Mouse (Mus musculus): ENCODE measurements around the gene Plppr2.

The Plppr2 gene

DNA sequence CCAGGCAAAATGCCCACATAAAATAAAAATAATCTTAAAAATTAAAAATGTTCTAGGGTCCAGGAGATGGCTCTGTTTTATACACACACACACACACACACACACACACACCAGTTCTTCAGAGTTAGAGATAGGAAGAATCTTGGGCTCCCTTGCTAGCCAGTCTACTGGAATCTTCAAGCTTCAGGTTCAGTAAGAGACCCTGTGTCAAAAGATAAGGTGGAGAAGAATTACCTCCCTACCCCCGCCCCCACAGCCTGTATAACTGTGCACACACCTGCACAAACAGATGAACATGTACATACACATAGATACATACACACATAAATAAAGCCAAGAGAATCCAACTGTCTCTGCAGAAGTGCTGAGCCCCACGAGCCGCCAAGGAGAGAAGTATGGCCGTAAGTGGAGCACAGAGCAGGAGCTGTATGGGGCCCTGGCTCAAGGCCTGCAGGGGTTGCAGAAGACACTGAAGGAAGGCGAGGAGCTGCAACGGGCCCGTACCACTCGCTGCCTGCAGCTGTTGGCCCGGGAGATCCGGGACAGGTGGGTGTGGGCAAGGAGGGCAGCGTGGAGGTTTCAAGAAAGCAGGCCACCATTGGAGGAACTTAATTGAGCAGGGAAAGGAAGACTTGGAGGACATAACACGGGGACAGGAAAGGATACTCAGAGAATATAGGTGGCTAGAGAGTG lies 4.2 kb upstream of the Plppr2 start:
- DNase-seq (ENCODE audit: low spot score) = no peak

DNA sequence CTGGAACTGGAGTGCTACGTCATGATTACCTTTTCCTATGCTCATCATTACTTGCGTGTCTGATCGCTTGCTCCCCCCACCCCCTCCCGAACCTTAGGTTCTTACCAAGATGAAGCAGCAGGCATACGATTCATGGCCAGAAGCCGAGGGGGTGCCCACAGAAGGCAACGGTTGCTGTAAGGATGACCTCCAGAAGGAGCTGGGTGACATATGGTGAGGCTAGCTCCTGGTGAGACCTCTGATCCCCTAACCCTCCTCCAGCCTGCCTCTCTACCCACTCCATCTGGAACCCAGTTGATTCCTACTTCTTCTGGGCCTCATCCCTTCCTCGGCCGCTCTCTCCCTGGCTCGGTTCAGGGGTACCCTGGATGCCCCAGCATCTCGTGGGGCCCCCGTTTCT lies 2.8 kb upstream of the Plppr2 start:
- DNase-seq (ENCODE audit: low spot score) = no peak

DNA sequence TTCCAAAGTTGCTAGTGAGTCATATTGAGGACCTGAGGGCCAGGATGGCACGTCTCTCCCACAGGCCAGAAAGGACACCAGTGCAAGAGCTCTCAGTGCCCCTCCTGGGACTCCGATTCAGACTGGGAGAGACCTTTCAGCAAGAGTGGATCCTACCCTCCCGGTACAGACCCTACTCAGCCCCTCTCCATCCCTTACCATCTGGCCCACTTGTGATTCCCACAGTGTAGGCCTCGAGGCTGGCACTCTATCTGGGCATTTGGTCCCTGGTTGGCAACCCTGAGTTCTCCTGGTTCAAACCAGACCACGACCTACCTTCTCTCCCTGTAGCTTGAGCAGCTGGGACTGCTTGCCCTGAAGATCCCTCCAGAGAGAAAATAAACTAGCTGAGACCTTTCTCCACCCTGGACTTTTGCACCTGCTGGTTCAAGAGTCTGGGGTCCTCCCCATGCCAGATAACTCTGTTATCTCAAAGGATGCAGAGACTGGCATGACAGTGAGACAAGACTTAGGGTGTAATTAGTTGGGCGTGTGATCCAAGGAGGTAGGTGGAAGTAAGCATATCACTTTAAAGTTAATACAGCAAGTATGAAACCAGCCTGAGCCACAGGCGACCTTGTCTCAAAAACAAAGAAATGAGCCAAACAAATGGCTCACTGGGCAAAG lies 1.2 kb upstream of the Plppr2 start:
- no peak for DNase-seq (ENCODE audit: low spot score)

DNA sequence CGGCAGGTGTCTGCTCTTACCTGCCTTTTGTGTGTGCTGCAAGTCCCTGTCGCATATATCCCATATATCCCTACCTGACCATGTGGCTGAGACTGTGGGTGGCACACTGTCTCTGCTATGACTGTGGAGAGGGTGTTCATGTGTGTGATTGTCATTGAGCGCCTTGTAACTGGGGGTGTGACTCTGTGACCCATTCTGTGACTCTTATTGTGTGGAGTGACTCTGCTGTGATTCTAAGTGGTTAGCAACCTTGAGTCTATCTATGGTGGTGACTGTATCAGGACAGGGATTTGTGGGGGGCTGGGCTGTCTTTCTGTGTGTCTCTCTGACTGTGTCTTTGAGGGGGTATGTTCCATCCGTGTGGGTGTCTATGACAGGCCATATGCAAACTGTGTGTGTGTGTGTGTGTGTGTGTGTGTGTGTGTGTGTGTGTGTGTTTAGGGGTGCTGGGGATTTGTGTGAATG lies 910 bp downstream of the Plppr2 start:
- no peak for DNase-seq (ENCODE audit: low spot score)

DNA sequence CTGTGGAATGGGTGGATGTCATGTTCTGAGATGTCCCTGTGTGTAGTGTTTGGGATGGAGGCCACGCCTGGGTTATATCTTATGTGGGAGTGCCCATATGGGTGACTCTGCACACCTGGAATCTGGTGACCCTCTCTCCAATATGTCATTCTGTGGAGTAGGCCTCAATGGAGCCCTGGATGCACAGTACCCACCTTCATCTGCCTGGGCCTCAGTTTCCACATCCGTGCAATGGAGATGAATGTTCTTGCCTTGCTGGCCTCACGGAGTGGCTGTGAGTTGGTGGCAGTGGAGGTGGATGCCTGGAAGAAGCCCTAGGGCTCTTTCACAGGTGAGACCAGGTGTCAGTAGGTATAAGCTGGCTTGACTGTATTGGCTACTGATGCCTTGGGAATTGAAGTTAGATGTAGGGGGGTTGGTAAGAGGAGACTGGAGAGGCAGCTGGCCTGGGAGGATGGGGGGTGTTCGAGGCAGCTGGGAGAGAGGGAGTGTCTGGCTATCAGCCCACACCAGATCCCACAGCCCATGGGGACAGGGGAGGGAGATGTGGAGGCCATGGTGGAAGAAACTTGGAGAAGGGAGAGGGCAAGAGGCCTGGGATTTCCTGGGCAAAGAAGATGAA lies 1.5 kb downstream of the Plppr2 start:
- no peak for DNase-seq (ENCODE audit: low spot score)

DNA sequence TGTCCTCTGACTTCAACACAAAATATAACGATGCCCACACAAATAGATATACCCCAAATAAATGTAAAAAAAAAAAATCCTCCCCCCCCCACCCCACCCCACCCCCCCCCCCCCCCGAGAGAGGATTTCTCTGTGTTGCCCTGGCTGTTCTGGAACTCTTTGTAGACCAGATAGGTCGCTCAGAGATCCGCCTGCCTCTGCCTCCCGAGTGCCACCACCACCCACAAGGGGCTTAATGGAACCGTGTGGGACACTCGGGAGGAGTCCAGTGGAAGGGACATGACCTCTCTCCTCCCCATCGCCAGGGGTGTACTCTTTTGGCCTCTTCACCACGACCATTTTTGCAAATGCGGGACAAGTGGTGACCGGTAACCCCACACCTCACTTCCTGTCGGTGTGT lies 6.2 kb downstream of the Plppr2 start:
- no peak for DNase-seq (ENCODE audit: low spot score)

DNA sequence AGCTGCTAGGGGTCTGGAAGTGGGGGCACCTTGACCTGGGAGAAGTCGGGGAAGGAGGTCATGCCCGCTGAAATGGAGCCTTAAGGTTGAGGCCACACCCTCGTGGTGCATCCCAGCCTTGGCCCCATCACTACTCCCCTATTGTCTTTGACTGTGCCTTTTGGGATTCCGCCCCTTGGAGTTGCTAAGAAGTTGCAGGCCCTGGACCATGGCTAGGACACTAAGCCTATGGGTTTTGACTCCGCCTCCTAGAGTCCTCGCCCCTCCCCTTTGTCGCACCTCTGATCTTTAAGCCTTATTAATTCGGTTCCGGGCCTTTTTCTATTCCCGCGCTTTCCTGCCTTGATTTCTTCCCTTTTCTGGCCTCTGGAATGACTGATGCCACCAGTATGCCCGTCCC lies 6.8 kb downstream of the Plppr2 start:
- DNase-seq (ENCODE audit: low spot score) = no peak

DNA sequence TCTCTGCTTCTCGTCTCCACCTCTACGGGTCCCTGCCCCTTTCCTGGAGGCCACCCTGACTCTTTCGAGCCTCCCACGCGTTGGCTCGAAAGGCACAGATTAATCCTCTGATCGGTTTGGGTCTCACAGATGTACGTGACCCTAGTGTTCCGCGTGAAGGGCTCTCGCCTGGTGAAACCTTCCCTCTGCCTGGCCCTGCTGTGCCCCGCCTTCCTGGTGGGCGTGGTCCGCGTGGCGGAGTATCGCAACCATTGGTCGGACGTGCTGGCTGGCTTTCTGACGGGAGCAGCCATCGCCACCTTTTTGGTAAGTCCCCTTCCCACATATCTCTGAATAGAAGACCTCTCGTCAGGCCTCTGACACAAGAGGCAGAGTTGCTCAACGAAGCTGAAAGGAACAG lies 7.4 kb downstream of the Plppr2 start:
- DNase-seq (ENCODE audit: low spot score) = no peak

DNA sequence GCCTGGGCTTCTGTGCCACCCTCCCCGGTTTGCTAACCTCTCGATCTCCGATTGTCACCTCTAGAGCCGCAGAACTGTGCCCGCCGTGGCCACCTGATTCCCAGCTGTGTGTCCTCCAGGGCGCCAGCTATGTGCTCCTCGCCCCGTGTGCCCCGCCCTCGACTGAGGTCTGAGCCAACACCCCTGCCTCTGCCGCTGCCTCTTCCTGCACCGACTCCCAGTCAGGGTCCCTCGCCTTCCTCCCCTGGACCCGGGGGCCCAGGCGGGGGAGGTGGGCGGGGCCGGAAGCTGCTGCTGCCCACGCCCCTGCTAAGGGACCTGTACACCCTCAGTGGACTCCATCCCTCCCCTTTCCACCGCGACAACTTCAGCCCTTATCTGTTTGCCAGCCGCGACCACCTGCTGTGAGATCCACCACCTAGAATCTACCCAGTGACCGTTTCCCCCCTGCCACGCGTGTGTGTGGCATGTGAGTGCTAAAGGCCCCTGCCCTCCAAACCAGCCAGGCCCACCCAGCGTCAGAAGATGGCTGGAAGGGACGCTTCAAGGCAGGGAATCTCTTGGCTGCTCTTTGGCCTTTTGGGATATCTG lies 10.8 kb downstream of the Plppr2 start:
- no peak for DNase-seq (ENCODE audit: low spot score)

DNA sequence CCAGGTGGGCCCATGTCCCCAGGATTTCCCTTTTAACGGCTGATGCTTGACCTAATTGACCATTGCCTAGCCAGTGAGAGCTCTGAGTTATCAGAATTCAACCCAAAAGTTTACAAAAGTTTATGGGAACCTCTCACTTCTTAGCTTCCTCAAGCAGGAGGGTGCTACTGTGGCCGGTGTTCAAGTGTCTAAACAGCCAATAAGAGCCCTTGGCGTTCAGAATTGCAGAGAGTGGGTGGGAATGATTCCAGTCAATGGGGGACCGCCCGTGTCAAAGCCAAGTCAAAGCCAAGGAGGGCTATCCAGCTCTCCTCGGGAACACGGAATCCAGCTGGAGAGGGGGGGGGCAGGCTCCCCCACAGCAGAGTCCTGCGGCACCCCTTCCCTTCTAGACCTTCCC lies 11.3 kb downstream of the Plppr2 start:
- DNase-seq (ENCODE audit: low spot score) = no peak

DNA sequence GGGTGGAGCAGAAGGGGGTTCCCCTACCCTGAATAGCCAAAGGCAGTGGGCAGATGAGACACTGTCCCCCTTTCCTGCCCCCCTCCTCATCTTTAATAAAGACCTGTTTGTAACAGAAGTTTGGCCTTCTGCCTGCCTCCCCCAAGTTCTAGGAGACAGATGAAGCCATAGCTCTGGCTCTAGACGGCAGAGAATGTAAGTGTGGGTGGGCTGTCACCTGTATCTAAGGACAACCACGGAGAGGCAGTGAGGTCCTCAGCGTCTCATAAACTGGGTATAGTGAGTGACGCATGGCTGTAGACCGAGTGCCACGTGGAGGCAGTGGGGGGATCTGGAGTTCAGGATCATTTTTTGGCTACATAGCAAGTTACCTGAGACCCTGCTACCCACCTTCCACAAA lies 12.0 kb downstream of the Plppr2 start:
- DNase-seq (ENCODE audit: low spot score) = no peak

DNA sequence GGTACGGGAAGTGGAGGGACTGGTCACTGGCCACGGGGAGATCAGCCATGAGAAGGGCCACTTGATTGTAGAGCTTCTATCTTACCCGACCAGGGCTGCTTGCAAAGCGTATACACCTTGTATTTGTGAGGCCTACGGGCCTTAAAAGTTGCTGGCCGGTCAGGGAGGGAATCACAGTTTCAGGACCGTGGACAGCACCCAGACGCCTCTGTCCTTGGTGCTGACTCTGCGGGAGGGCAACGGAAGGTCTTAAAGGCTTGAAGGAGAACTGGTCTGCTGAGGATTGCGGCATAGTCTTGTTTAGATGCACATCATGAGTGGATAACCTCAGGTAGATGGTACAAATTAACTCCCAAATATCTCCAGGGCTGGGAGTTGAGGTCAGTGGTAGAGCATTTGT lies 13.5 kb downstream of the Plppr2 start:
- peak; percentile 90 for DNase-seq (ENCODE audit: low spot score)

DNA sequence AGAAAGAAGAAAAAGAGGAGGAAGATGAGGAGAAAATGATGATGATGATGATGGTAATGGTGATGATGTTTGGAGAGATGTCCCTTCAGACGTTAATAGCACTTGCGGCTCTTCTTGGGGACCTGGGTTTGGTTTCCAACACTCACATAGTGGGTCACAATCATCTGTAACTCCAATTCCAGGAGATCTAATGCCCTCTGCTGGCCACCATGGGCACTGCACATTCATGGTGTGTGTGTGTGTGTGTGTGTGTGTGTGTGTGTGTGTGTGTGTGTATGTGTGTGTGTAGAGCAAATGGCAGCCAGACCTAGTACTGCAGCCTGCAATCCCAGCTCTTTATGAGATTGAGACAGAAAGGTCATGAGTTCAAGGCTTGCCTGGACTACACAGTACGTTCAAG lies 15.1 kb downstream of the Plppr2 start:
- DNase-seq (ENCODE audit: low spot score) = no peak

DNA sequence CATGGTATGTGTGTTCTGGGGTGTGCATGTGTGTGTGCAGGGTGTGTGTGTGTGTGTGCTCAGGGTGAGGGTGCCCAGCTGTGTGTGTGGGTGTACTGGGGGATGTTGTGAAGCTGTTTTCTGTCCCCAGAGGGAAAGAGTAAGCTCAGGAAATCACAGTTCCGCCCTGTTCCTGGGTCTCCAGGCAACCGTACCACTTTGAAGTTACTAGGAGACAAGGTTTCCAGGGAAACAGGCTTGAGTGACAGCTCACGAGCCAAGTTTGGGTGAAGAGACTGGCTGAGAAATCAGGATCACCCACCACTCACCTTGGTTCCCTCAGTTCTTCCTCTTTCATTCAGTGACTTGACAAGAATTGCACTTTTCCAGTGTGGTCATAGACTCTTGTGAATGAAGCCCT lies 16.8 kb downstream of the Plppr2 start:
- DNase-seq (ENCODE audit: low spot score) = no peak

DNA sequence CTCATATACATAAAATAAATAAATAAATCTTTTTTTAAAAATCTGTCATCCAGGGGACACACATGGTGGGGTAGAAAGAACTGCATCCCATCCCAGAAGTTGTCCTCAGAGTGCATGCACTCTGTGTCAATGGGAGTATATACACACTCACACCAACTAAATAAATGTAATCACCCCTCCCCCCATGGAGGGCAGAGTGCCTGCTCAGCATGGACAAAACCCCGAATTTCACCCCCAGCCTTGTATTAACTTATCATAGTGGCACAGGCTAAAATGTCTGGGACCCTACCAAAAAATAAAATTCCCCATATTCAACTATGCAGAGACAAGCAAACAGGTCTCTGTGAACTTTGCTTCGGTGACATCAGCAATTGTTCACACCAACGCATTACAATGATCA lies 17.8 kb downstream of the Plppr2 start:
- DNase-seq (ENCODE audit: low spot score) = no peak

DNA sequence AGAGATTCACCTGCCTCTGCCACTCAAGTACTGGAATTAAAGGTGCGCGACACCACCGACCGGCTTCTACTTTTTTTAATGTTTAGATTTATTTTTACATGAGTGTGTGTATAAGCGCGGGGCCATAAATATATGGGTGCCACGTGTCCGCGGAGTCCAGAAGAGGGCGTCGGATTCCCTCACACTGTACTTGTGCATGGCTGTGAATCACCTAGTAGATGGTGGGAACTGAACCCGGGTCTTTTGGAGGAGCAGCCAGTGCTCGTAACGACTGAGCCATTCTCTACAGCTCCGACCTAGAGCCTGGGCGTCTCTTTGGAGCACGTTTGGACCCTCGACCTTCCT lies 18.4 kb downstream of the Plppr2 start:
- DNase-seq (ENCODE audit: low spot score) = no peak

DNA sequence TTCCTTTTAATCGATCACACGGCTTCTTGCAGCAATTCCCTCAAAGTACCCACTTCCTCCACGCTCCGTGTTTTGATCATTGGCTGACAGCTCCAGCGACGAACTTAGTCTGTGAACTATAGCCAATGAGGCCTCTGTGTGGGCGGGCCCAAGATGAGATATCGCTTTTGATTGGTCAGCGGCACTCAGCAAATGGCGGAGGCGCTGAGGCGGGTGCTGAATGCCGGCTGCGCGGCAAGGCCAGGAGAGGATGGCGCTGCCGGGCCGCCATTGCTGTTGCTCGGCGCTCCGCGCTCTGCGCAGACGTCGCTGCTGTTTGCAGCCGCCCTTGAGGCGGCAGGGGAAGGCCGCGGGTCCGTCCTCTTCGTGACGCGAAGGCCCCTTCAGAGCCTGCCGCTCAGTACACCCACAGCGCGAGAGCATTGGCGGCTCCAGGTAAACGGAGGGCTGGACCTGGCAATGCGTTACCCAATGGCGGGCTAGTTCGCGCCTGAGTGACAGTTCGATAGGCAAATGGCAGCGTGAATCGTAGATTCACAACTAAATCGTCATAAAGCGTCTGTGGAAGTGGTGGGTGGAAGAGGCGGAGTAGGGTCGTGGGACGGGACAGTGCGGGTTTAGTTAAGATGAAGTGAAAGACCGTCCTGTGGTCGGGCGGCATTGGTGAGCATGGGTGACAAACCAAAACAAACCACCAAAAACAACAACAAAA lies 18.9 kb downstream of the Plppr2 start, which contains the start of gene Swsap1:
Gene Swsap1 (plus strand): TSS at position 186 of the 712 bp plus-strand sequence.
- peak; percentile 97 for DNase-seq (ENCODE audit: low spot score)

DNA sequence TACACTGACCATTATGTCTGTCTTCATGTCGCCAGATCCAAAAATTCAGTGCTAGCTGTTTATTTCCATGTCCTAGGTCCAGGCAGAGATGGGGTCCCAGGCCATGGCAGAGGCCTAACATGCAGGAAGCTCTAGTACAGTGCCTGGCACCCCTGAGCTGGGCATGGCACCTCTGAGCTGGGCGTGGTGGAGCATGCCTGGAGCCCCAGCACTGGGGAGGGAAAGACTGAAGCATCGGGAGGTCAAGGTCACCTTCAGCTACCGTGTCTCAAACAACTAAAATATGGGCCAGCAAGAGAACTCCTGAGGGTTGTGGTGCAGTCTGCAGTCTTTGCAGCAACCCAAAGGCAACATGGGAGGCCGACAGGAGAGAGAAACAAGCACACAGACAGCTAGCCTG lies 21.5 kb downstream of the Plppr2 start:
- no peak for DNase-seq (ENCODE audit: low spot score)

DNA sequence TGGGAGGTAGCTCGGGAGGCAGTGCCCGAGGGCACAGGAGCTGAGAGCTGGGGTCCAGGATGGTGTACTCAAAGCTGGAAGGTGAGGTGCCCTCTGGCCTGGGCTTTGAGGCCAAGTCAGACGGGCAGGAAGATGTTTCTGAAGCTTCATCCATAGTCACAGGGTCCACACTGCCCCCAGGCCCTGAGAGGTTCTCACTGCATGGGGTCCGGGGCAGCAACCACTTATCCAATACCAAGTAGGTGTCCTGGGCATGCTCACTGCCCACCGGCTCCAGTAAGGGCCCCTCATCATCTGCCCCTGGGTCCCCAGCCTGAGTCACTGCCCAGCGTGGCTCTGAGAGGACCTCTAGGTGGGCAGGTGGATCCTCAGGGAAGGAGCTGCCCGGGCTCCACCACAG lies 22.4 kb downstream of the Plppr2 start:
- no peak for DNase-seq (ENCODE audit: low spot score)

DNA sequence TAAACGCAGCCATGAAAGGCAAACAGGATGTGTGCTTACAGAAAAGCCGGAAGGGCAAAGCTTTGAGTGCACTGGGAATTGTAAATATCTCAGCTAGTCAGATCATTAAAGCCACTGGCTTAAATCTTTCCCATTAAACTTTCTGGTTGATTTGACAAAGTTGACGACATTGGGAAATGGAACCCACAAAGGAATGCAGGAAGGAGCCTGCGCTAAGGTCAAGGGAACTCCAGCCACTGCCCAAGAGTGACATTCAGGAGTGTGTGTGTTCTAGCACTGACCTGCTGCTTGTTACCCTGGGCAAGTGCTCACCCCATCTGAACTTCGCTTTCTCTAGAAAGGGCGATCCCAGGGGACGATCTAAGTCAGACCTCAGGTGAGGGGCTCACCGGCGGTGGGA lies 23.3 kb downstream of the Plppr2 start:
- no peak for DNase-seq (ENCODE audit: low spot score)

DNA sequence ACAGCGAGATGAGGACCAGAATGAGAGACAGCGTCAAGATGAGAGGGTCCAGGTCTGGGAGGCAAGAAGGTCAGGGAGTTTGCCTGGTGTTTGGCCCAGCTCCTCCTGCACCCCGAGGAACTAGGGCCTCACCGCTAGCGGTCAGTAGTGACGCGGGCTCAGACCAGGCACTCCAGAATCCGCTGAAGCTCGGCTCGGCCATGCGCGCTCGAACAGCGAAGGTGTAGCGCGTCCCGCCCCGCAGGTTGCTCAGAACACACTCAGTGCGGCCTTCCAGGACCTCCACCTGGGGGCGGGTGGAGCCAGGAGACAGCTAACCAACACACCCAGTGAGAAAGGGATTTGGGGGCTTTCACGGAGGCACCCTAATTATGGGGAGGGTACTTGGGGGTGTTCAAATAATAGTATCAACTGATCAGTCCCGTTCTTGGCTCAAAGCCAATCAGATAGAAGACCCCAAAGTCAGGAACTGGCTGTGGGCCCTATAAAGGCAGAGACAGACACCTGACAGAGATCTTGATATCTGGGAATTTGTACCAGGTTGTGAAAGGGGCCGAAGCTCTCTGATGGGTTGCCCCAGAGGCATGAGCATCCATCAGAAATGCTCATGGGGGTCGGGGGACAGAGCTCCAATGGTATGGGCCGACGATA lies 23.9 kb downstream of the Plppr2 start:
- no peak for DNase-seq (ENCODE audit: low spot score)

DNA sequence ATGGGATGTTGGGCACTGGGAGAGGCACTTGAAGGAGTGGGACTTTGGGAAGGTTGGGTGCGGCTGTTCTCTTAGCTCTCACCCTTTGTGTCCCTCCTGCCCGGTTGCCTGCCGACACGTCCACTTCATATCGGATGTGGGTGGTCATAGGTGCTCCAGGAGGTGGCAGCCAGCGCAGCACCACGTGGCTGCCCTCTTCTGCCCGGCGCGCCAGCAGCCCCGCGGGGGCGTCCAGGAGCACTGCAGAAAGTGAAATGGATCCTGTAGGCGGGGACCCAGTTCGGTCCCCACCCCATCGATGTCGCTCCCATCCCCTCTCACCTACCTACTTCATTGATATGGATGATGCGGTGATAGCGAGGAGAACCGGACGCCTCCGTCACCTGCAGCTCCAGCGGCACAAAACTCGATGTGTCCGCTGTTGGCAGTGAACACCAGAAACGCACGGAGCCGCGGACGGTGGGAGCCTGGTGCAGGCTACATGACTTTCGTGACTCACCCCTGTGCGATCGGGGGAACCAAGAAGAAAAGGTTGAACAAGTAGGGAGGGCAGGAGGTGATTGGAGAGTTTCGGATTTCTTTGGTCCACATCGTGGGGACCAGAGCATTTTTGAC lies 24.6 kb downstream of the Plppr2 start:
- no peak for DNase-seq (ENCODE audit: low spot score)
